Mouse (Mus musculus) myocyte (in vitro differentiated cells): ENCODE measurements around the gene Gm17660.

Source experiments
- CEBPB ChIP-seq: IDR thresholded peaks from 2 replicates; pipeline ENCODE4 v1.6.1; 2011; ENCODE audit warnings: mild to moderate bottlenecking, moderate library complexity; ENCODE audit not compliant: poor library complexity, insufficient read depth, severe bottlenecking
- MAX ChIP-seq: IDR thresholded peaks from one replicate; pipeline ENCODE4 v1.6.1; 2011; ENCODE audit warnings: low read depth, mild to moderate bottlenecking, control low read depth
- MYOD1 ChIP-seq, 3 experiments: IDR thresholded peaks; one replicate each; pipeline ENCODE4 v1.6.1; 2011; ENCODE audit warnings: control low read depth in 2 of 3, low read depth in 2 of 3, mild to moderate bottlenecking in 2 of 3, moderate library complexity in 1 of 3; ENCODE audit not compliant: insufficient read length in 2 of 3, control insufficient read depth in 1 of 3
- POLR2A ChIP-seq: IDR thresholded peaks from one replicate; pipeline ENCODE4 v1.6.1; 2011; ENCODE audit warnings: low read depth, mild to moderate bottlenecking, control low read depth, moderate library complexity; ENCODE audit not compliant: insufficient read length
- POLR2AphosphoS2 ChIP-seq: IDR thresholded peaks from one replicate; pipeline ENCODE4 v1.6.1; 2011; ENCODE audit warnings: low read depth, control low read depth; ENCODE audit not compliant: insufficient read length
- TCF12 ChIP-seq: IDR thresholded peaks from one replicate; pipeline ENCODE4 v1.6.1; 2011; ENCODE audit warnings: mild to moderate bottlenecking, control low read depth; ENCODE audit not compliant: poor library complexity, insufficient read depth, severe bottlenecking

GRCm38 (mm10) chr5:104039154-104039932, 38.1 kb downstream of the Gm17660 start:
- TF ChIP-seq POLR2A, result no peak
- no peak for TF ChIP-seq CEBPB
- no peak for TF ChIP-seq MYOD1 (IDR thresholded peaks at IDR 0.05; ENCODE audit: control insufficient read depth in 1 of 3, insufficient read length in 2 of 3, low read depth in 2 of 3)
- TF ChIP-seq POLR2AphosphoS2, result no peak
- TF ChIP-seq TCF12, result no peak
- TF ChIP-seq MAX, result no peak
